14 mouse cellular contexts compared by ENCODE assay signal in genomic region chr16:23376189-23376588, GRCm38 (mm10). TPM values are rescaled to one million over a fixed set of nuclear protein-coding genes. Genes with fewer than 3 reads are reported as not detected.
DNase-seq lines count a peak whose midpoint lies in the region; TF ChIP-seq lines count a peak whose summit lies in the region.
"Had no signal": no experiment of that assay in that cellular context is flagged by ENCODE, and none has a peak within 500 bp of the region (broad histone marks: within the 10 kb centered on the region; RNA-seq: fewer than 3 reads in every experiment).

No protein-coding gene starts in this region.

- no peaks in the 10 kb centered on the region for H3K36me3 ChIP-seq in heart, adult 2 months (ENCODE audit: control insufficient read depth, insufficient read depth, low read length)
- H3K36me3 ChIP-seq: heart, embryonic 15.5 days; hindbrain, embryonic 15.5 days; midbrain, embryonic 13.5 days had no signal

- H3K27me3 ChIP-seq in heart, adult 2 months (ENCODE audit: control insufficient read depth, insufficient read depth, low read length), result no peaks in the 10 kb centered on the region
- H3K27me3 ChIP-seq: heart, embryonic 15.5 days; hindbrain, embryonic 15.5 days; midbrain, embryonic 13.5 days had no signal

- no peak for TF ChIP-seq EP300 in heart, adult 2 months (IDR thresholded peaks at IDR 0.05; ENCODE audit: insufficient read depth, low read depth, low read length)

- H3K27ac ChIP-seq in heart, adult 2 months, result no peak overlapping the region
- H3K27ac ChIP-seq: heart, embryonic 15.5 days; hindbrain, embryonic 15.5 days; midbrain, embryonic 13.5 days had no signal

- intact Hi-C loops in heart, adult 2 months (cut with DNase I), result no loop called here

- H3K4me3 ChIP-seq in heart, adult 2 months, result no peak overlapping the region
- H3K4me3 ChIP-seq: heart, embryonic 15.5 days; hindbrain, embryonic 15.5 days; midbrain, embryonic 13.5 days had no signal

- TF ChIP-seq CTCF in heart, adult 2 months (IDR thresholded peaks at IDR 0.05), result peak; percentile 31

- no peak for TF ChIP-seq POLR2A in heart, adult 2 months (IDR thresholded peaks at IDR 0.05; ENCODE audit: insufficient read depth, low read depth, low read length)

- H3K79me2 ChIP-seq in heart, adult 2 months (replicated peaks; ENCODE audit: control insufficient read depth, insufficient read depth, low read length), result no peaks in the 10 kb centered on the region

- WGBS in heart, adult 2 months, result 31% methylated on average over 10 of the region's 10 CpGs

- no peaks in the 10 kb centered on the region for H3K4me1 ChIP-seq in heart, adult 2 months (ENCODE audit: control insufficient read depth, insufficient read depth, low read length)
- H3K4me1 ChIP-seq: heart, embryonic 15.5 days; hindbrain, embryonic 15.5 days; midbrain, embryonic 13.5 days had no signal

- no peak for DNase-seq in heart, adult 2 months
- no peak for DNase-seq in heart, adult 11 months
- DNase-seq in layer of hippocampus, adult 9-11 months, result peak; percentile 27
- DNase-seq in layer of hippocampus, postnatal 25 days (ENCODE audit: extremely low spot score in 1 of 2, low spot score in 1 of 2), result no peak
- DNase-seq in R1 (ENCODE audit: low read depth, low spot score), result peak; percentile 6
- DNase-seq in lung, postnatal 25 days (ENCODE audit: low spot score), result peak; percentile 39
- no peak for DNase-seq in right cerebral cortex, postnatal 36 days (ENCODE audit: low spot score in 2 of 2)
- DNase-seq: gastrocnemius, postnatal 14 days; kidney, postnatal 25 days; thymus, postnatal 4 days had no signal

- H3K9ac ChIP-seq in heart, adult 2 months (ENCODE audit: low read depth, low read length), result no peak overlapping the region
- H3K9ac ChIP-seq: heart, embryonic 15.5 days; hindbrain, embryonic 15.5 days; midbrain, embryonic 13.5 days had no signal

RNA-seq across cellular contexts. Expression of gene Rtp1, which starts 52.7 kb away (rescaled TPM):
- total RNA-seq in heart, adult 2 months (2021), result not detected
- polyA plus RNA-seq in heart, adult 2 months (2012; rRNA removed), result not detected in 2 replicates
- total RNA-seq in layer of hippocampus, postnatal 25 days (2021), result under 1 TPM; 0.44 to 0.45 TPM
- total RNA-seq: gastrocnemius, postnatal 14 days had no signal
- polyA plus RNA-seq: heart, embryonic 15.5 days; liver, embryonic 16.5 days had no signal

Comparison
In these comparisons a context has a peak if more than half of its experiments do, and no peak if none do; other contexts are left out.
1. DNase-seq: peak in layer of hippocampus, adult 9-11 months (single experiment), R1 (single experiment) and lung, postnatal 25 days (single experiment); none in heart, adult 2 months (0 of 2), heart, adult 11 months (single experiment), layer of hippocampus, postnatal 25 days (0 of 2) and right cerebral cortex, postnatal 36 days (0 of 2).